Mouse (Mus musculus) CH12.LX (cell line): ENCODE data around the gene Pla2g2e. TPM values are rescaled to one million over a fixed set of nuclear protein-coding genes. Genes with fewer than 3 reads are reported as not detected.

Experiments
- DNase-seq: peaks from one replicate; pipeline ENCODE4 v3.0.0-alpha.2; 2013; ENCODE audit errors: extremely low read depth
- H3K27ac ChIP-seq: 2 replicates; pipeline ENCODE4 v1.5.1; 2012; ENCODE audit warnings: low read depth, mild to moderate bottlenecking, control low read depth, moderate library complexity; ENCODE audit not compliant: insufficient read depth
- H3K27me3 ChIP-seq: replicated peaks from 2 replicates; pipeline ENCODE3; 2012; ENCODE audit warnings: inconsistent platforms
- H3K36me3 ChIP-seq, 2 experiments: replicated peaks in 1 of 2; 2 replicates each; pipeline versions ENCODE3 to v1.6.1; 2012; ENCODE audit warnings: inconsistent platforms in 1 of 2, low read length in 1 of 2, mild to moderate bottlenecking in 1 of 2, mixed read lengths in 1 of 2, moderate library complexity in 1 of 2; ENCODE audit not compliant: control insufficient read depth in 1 of 2, insufficient read depth in 1 of 2
- H3K4me1 ChIP-seq, 2 experiments: 2 replicates each; pipeline ENCODE4 v1.6.1; 2012; ENCODE audit warnings: inconsistent platforms in 1 of 2, moderate library complexity in 1 of 2; ENCODE audit not compliant: insufficient read depth in 2 of 2, control insufficient read depth in 1 of 2
- H3K4me2 ChIP-seq: 2 replicates; pipeline ENCODE4 v1.6.1; 2012; ENCODE audit warnings: low read depth, mild to moderate bottlenecking, control low read depth; ENCODE audit not compliant: poor library complexity, insufficient read depth, severe bottlenecking
- H3K4me3 ChIP-seq, 3 experiments: fragments of 150-350 bp in 1 of 3; sonication (generic) in 1 of 3; replicated peaks in 1 of 3; 2 replicates each; pipeline versions ENCODE3 to v1.5.1; 2011 to 2012; ENCODE audit warnings: low read depth in 2 of 3, low read length in 2 of 3, mild to moderate bottlenecking in 2 of 3, moderate library complexity in 2 of 3, control low read depth in 1 of 3, improper control_type of control experiment in 1 of 3, inconsistent platforms in 1 of 3, mixed read lengths in 1 of 3; ENCODE audit not compliant: poor library complexity in 1 of 3
- H3K79me2 ChIP-seq: replicated peaks from 2 replicates; pipeline ENCODE4 v1.6.1; 2012; ENCODE audit warnings: mild to moderate bottlenecking, moderate library complexity; ENCODE audit not compliant: control insufficient read depth, poor library complexity, insufficient read depth, severe bottlenecking; ENCODE audit errors: extremely low read depth
- H3K9ac ChIP-seq: 2 replicates; pipeline ENCODE4 v1.6.1; 2012; ENCODE audit warnings: low read depth, mild to moderate bottlenecking, control low read depth, moderate library complexity; ENCODE audit not compliant: insufficient read depth
- H3K9me3 ChIP-seq: replicated peaks from 2 replicates; pipeline ENCODE3; 2012; ENCODE audit warnings: low read length, inconsistent platforms, mixed read lengths
- BHLHE40 ChIP-seq: IDR thresholded peaks from 2 replicates; pipeline ENCODE4 v1.6.1; 2011; ENCODE audit warnings: mild to moderate bottlenecking, low read depth, low read length, improper control_type of control experiment
- CTCF ChIP-seq, 2 experiments: IDR thresholded peaks in 1 of 2; conservative IDR thresholded peaks in 1 of 2; 2 replicates each; pipeline ENCODE4 v1.5.1; 2011 to 2012; ENCODE audit warnings: low read depth in 2 of 2, low read length in 2 of 2, improper control_type of control experiment in 1 of 2, inconsistent platforms in 1 of 2, mild to moderate bottlenecking in 1 of 2, moderate library complexity in 1 of 2
- E2F4 ChIP-seq: IDR thresholded peaks from 2 replicates; pipeline ENCODE4 v1.6.1; 2011; ENCODE audit warnings: low read depth, low read length, improper control_type of control experiment; ENCODE audit not compliant: insufficient replicate concordance
- ELF1 ChIP-seq: IDR thresholded peaks from 2 replicates; pipeline ENCODE4 v1.6.1; 2014; ENCODE audit warnings: low read depth, mild to moderate bottlenecking, inconsistent platforms, low read length, improper control_type of control experiment
- EP300 ChIP-seq: IDR thresholded peaks from 2 replicates; pipeline ENCODE4 v1.6.1; 2011; ENCODE audit warnings: low read length, improper control_type of control experiment
- IRF4 ChIP-seq: IDR thresholded peaks from 2 replicates; pipeline ENCODE4 v1.6.1; 2014; ENCODE audit warnings: low read depth, mild to moderate bottlenecking, inconsistent platforms, low read length, improper control_type of control experiment
- JUN ChIP-seq: IDR thresholded peaks from 2 replicates; pipeline ENCODE4 v1.6.1; 2011; ENCODE audit warnings: low read depth, mild to moderate bottlenecking, low read length, improper control_type of control experiment, moderate library complexity; ENCODE audit not compliant: insufficient read depth
- MAFK ChIP-seq: IDR thresholded peaks from 2 replicates; pipeline ENCODE4 v1.6.1; 2011; ENCODE audit warnings: low read length, improper control_type of control experiment; ENCODE audit not compliant: insufficient replicate concordance
- MAX ChIP-seq: IDR thresholded peaks from 2 replicates; pipeline ENCODE4 v1.6.1; 2011; ENCODE audit warnings: low read length, improper control_type of control experiment
- MEF2A ChIP-seq: IDR thresholded peaks from 2 replicates; pipeline ENCODE4 v1.6.1; 2014; ENCODE audit warnings: low read depth, mild to moderate bottlenecking, inconsistent platforms, low read length, improper control_type of control experiment, borderline replicate concordance
- MXI1 ChIP-seq: IDR thresholded peaks from 2 replicates; pipeline ENCODE4 v1.6.1; 2011; ENCODE audit warnings: mild to moderate bottlenecking, low read depth, low read length, improper control_type of control experiment
- MYC ChIP-seq: IDR thresholded peaks from 2 replicates; pipeline ENCODE4 v1.6.1; 2011; ENCODE audit warnings: low read depth, mild to moderate bottlenecking, improper control_type of control experiment, low read length
- NELFE ChIP-seq: IDR thresholded peaks from 2 replicates; pipeline ENCODE4 v1.6.1; 2011; ENCODE audit warnings: low read depth, low read length, improper control_type of control experiment
- POLR2A ChIP-seq: IDR thresholded peaks from 2 replicates; pipeline ENCODE4 v1.6.1; 2011; ENCODE audit warnings: low read depth, mild to moderate bottlenecking, improper control_type of control experiment, low read length
- POLR2AphosphoS2 ChIP-seq: IDR thresholded peaks from 2 replicates; pipeline ENCODE4 v1.6.1; 2011; ENCODE audit warnings: low read depth, low read length, improper control_type of control experiment
- RAD21 ChIP-seq: IDR thresholded peaks from 2 replicates; pipeline ENCODE4 v1.6.1; 2011; ENCODE audit warnings: low read depth, mild to moderate bottlenecking, low read length, improper control_type of control experiment, moderate library complexity
- RCOR1 ChIP-seq: conservative IDR thresholded peaks from 2 replicates; pipeline ENCODE4 v1.6.1; 2012; ENCODE audit warnings: low read depth, mild to moderate bottlenecking, inconsistent platforms, low read length, improper control_type of control experiment
- SMC3 ChIP-seq: IDR thresholded peaks from 2 replicates; pipeline ENCODE4 v1.6.1; 2011; ENCODE audit warnings: low read depth, low read length, improper control_type of control experiment
- UBTF ChIP-seq: IDR thresholded peaks from 2 replicates; pipeline ENCODE4 v1.6.1; 2012; ENCODE audit warnings: low read depth, mild to moderate bottlenecking, inconsistent platforms, low read length, improper control_type of control experiment, moderate library complexity
- ZC3H11A ChIP-seq: IDR thresholded peaks from 2 replicates; pipeline ENCODE4 v1.6.1; 2012; ENCODE audit warnings: low read depth, mild to moderate bottlenecking, inconsistent platforms, low read length, improper control_type of control experiment
- ZKSCAN1 ChIP-seq: IDR thresholded peaks from 2 replicates; pipeline ENCODE4 v1.6.1; 2012; ENCODE audit warnings: low read depth, inconsistent platforms, low read length, improper control_type of control experiment, borderline replicate concordance
- ZNF384 ChIP-seq: IDR thresholded peaks from 2 replicates; pipeline ENCODE4 v1.6.1; 2012; ENCODE audit warnings: low read depth, low read length, improper control_type of control experiment, inconsistent platforms
- dilution Hi-C: fragments of 300-500 bp; cut with MboI; formaldehyde crosslinking; loops from 2 replicates; pipeline ENCODE4 v1.14.3; 2020; ENCODE audit warnings: low sequenced_read_pairs; ENCODE audit not compliant: extremely low pct_unique_long_range_greater_than_20kb, extremely low pct_ligation_motif_present
- in situ Hi-C: fragments of 300-500 bp; cut with MboI; formaldehyde crosslinking; loops from 3 replicates; pipeline ENCODE4 v1.14.3; 2019; ENCODE audit warnings: low sequenced_read_pairs, low pct_ligation_motif_present, low pct_unique_long_range_greater_than_20kb, mixed read lengths
- polyA plus RNA-seq: library from polyadenylated mRNA; unstranded; fragments of >175 nt; gene quantifications from 2 replicates; pipeline ENCODE4 v1.2.1, GENCODE M21; 2012; ENCODE audit warnings: low read depth; ENCODE audit not compliant: insufficient read length
- total RNA-seq, 2 experiments: library from RNA; depleted of rRNA; stranded (reverse); fragments of 300-350 nt in 1 of 2; fragments of >200 nt in 1 of 2; gene quantifications; 2 replicates each; pipeline ENCODE4 v1.2.3; 2012 to 2014

The Pla2g2e gene
- total and polyA plus RNA-seq, 3 experiments, result 0.30 TPM; not detected in 2

DNA sequence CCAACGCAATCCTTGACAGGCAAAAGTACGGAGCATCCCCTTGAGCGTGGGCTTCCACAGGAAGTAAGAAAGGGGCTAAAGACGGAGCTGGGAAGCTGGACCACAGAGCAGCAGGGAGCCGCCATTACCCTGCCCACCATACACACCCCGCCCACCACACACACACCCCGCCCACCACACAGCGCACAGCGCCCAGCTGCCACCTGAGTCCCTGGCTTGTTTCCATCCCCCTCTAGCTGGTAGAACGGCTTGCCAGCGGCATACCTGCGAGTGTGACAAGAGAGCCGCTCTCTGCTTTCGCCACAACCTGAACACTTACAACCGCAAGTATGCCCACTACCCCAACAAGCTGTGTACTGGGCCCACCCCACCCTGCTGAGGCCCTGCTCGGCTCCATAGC lies 4.4 kb downstream of the Pla2g2e start:
- Histone ChIP-seq H3K9ac (no peak overlapping the region), H3K79me2 (no peaks in the 10 kb centered on the region), H3K4me1 (peaks cover 0 to 3% of the 10 kb centered on the region in 2 experiments; a peak in 1 of 4 replicates), H3K27me3 (peaks cover 66% of the 10 kb centered on the region), H3K4me2 (no peak overlapping the region), H3K36me3 (no peaks in the 10 kb centered on the region), H3K4me3 (no peak overlapping the region), H3K9me3 (no peaks in the 10 kb centered on the region), H3K27ac (no peak overlapping the region)
- no peak for DNase-seq
- no peak for TF ChIP-seq MEF2A
- TF ChIP-seq POLR2A, result no peak
- no peak for TF ChIP-seq RCOR1
- no peak for TF ChIP-seq ZC3H11A
- no peak for TF ChIP-seq MYC
- no peak for TF ChIP-seq UBTF
- no peak for TF ChIP-seq SMC3
- TF ChIP-seq EP300, result no peak
- dilution Hi-C loops, result no loop called here
- in situ Hi-C loops, result no loop called here

DNA sequence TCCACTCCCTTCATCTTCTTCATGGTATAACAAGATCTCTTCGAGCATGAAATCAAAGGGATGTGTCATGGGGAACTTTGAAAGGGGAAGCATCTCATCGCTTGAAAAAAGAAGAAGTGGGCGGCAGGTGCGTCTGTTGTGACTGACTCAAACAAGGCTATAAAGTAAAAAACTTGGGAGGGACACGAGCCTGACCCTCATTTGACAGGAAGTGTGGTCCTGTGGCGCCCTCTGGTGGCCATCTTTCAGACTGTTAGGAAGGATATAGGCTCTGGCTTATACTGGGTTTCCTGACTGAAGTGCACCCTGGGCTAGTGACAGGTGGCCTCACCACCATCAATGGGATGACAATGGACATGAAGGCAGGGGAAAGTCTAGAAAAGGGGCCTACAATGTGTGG lies 6.5 kb downstream of the Pla2g2e start:
- H3K27me3 ChIP-seq, result peaks cover 50% of the 10 kb centered on the region
- H3K4me2 ChIP-seq, result no peak overlapping the region
- in situ Hi-C loops (no loop called here), dilution Hi-C loops (no loop called here)
- no peaks in the 10 kb centered on the region for H3K4me1 ChIP-seq
- no peak overlapping the region for H3K4me3 ChIP-seq
- H3K9ac ChIP-seq, result no peak overlapping the region
- H3K27ac ChIP-seq, result no peak overlapping the region
- peak; percentile 88 for DNase-seq
- TF ChIP-seq MYC, result 0 out of 2 replicates have a peak, but pooled peaks have one; percentile 46
- TF ChIP-seq SMC3, result peak; percentile 80
- TF ChIP-seq ZKSCAN1, result no peak
- TF ChIP-seq IRF4, result no peak
- peak; percentile 49; the same call in 1 of the 2 replicates for TF ChIP-seq ELF1
- no peak for TF ChIP-seq E2F4
- TF ChIP-seq MXI1, result no peak
- TF ChIP-seq JUN, result no peak
- TF ChIP-seq MAX, result peak; percentile 20; the same call in 1 of the 2 replicates
- no peak for TF ChIP-seq RCOR1
- no peak for TF ChIP-seq UBTF
- peak; percentile 59 for TF ChIP-seq ZNF384
- TF ChIP-seq NELFE, result 0 out of 2 replicates have a peak, but pooled peaks have one; percentile 29
- peak; percentile 41 to 97; a peak in 3 of 4 replicates for TF ChIP-seq CTCF (conservative IDR thresholded peaks at IDR 0.05 in 1 of 2, IDR thresholded peaks at IDR 0.05 in 1 of 2; ENCODE audit: low read depth in 2 of 2, low read length in 2 of 2)
- TF ChIP-seq RAD21, result peak; percentile 94
- no peak for TF ChIP-seq MAFK
- TF ChIP-seq POLR2AphosphoS2, result no peak
- peak; percentile 10; the same call in 1 of the 2 replicates for TF ChIP-seq ZC3H11A
- TF ChIP-seq BHLHE40, result peak; percentile 51
- TF ChIP-seq MEF2A, result no peak
- no peaks in the 10 kb centered on the region for H3K36me3 ChIP-seq
- no peaks in the 10 kb centered on the region for H3K9me3 ChIP-seq
- H3K79me2 ChIP-seq, result no peaks in the 10 kb centered on the region
